Mouse (Mus musculus) layer of hippocampus, adult 8-10 months (tissue): ENCODE measurements at regions not wholly inside any gene's neighbourhood (a gene's known extent, or its start where the extent isn't known, plus 50 kb on each side); places are given as distances from the start of the nearest gene placed in this dataset.

Experiments used
- DNase-seq, 2 experiments: peaks; one replicate each; pipeline ENCODE4 v3.0.0; 2022; ENCODE audit warnings: low spot score in 2 of 2

- DNase-seq: no peak
Observed at GRCm38 (mm10) chr9:32049546-32049945, 66.4 kb upstream of the Arhgap32 start.

- DNase-seq: no peak
Observed at GRCm38 (mm10) chr9:32053886-32054615, 61.9 kb upstream of the Arhgap32 start.

- DNase-seq: peak; percentile 29 to 52
Observed at GRCm38 (mm10) chr9:32057427-32058115, 58.4 kb upstream of the Arhgap32 start.

GRCm38 (mm10) chr9:32062740-32063139, 53.2 kb upstream of the Arhgap32 start:
- DNase-seq: no peak

- DNase-seq: no peak
Observed at GRCm38 (mm10) chr9:32063541-32063940, 52.4 kb upstream of the Arhgap32 start.

- no peak for DNase-seq
Observed at GRCm38 (mm10) chr9:32064007-32064550, 51.9 kb upstream of the Arhgap32 start.
